Mouse (Mus musculus) WW6 (cell line): ENCODE data around the gene Fcgrt.
"Not testable (repeated sequence)": the region's sequence is repeated elsewhere in the genome, so short reads cannot be mapped to it uniquely, and the experiment has no call there.

Experiments used
- DNase-seq: peaks from one replicate; pipeline ENCODE4 v3.0.0-alpha.2; 2013; ENCODE audit warnings: low read depth, low spot score

The Fcgrt gene

DNA sequence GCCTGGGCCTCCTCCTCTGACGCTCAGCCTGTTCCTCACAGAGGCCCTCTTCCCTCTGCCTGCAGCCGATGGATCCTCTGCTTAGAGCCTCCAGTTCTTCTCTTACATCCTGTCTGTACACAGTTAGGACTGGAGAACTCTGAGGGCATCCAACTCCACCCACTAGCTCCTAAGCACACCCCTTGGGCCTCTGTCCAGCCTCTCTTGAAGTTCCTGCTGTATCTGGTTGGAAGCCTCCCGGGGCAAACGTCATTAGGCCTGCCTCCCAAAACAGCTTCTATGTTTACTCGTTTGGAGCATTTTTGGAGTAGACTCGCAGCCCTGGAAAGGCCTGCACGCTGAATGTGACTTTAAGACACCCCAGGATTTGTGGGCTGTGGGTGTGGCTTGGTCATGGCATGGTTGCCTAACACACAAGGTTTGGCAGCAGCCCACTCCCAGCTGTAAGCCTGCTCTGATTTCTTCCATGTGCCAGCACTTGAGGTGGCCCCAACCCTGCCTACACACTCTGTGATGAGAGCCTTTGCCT is at the start of gene Fcgrt:
Gene Fcgrt (minus strand): TSS at position 200 of the 529 bp plus-strand sequence.
- no peak for DNase-seq

DNA sequence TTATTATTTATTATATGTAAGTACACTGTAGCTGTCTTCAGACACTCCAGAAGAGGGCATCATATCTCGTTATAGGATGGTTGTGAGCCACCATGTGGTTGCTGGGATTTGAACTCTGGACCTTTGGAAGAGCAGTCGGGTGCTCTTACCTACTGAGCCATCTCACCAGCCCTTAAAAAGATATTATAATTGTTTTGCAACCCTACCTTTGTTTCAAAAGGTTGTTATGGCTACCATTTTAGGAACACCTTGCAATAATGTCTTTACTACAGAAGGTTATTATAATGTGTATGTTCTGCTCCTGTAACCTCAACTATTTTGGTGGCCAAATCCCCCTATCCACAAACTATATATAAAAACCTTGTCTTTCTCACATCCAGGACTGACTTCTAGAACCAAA is 49.4 kb upstream of the Fcgrt start:
- DNase-seq = not testable (repeated sequence)

GRCm38 (mm10) chr7:45151303-45151702 is 47.7 kb upstream of the Fcgrt start:
- DNase-seq = no peak

GRCm38 (mm10) chr7:45150321-45150720 is 46.7 kb upstream of the Fcgrt start:
- no peak for DNase-seq

DNA sequence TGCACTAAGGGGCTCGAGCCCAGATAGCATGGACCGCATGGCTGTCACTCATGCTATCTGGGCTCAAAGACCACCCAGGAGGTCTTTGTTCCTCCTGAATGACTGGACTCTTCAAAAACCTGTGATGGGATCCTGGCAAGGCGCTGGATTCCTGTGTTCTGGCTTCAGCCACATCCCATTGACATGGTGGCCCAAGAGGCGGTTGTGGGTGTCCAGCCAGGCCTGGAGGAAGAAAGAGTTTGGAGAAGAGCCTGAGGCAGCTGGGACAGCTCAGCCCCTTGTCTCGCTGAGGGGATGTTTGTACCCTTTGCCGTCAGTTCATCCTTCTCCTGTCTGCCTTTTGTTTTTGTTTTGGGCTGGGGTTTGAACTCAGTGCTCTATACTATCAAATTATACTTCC is 45.9 kb upstream of the Fcgrt start:
- DNase-seq = no peak

DNA sequence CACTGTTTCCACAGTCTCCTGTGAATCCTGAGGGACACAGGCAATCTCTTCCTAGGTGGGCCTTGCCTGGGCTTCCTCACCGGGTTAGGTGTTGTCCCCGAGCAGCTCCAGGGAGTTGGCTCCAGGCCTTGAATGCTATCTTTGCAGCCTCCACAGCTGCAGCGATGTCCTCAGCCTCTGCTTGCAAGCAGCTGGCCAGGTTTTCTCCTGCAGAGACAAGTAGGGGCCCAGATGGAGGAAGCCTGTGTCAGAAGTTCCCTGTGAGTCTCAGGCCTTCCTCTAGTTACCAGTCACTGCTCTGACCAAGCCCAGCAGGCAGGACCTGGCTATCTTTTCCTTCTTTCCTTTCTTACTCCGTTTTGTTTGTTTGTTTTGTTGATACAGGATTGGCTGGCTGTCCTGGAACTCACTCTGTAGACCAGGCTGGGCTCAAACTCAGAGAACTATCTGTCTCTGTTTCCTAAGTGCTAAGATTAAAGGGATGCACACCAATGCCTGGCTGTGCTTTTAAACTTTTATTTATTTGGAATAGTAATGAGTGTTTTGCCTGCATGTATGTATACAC is 45.0 kb upstream of the Fcgrt start:
- DNase-seq = no peak

DNA sequence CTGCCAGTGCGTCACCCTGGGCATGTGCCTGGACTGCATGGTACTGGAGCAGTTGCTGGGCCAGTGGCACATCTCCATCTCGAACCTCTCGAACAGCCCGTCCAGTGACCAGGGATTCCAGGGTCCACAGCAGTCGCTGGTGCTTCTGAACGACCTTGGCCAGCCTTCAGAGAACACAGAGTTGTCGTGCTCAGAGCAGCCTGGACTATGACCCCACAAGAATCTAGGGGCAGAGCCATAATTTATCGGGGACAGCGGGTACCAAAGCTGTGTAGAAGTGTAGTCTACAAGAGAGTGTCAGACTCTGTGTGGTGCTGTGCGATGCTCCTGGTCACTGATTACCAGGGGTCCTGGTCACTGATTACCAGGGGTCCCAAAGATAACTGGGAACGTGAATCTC is 44.2 kb upstream of the Fcgrt start:
- DNase-seq = no peak

- DNase-seq = no peak
Observed at GRCm38 (mm10) chr7:45147267-45147666, 43.6 kb upstream of the Fcgrt start.

DNA sequence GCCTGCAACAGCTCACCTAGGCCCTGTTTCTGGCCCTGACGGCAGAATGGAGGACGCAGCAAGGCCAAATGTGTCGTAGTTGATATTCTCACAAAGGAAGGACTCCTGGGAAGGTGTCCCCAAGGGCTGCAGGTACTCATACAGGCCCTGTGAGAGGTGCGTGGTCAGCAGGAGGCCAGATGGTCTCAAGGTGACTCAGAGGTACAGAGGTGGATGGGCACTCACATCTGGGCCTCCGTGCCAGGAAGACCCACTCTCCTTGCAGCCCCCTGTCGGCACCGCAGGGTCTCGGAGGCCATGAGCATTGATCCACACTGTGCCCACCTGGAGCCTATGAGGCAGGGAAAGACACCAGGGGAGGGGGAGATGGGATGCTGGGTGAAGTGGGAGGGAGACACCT is 41.8 kb upstream of the Fcgrt start:
- DNase-seq = no peak

GRCm38 (mm10) chr7:45144368-45145174 is 40.9 kb upstream of the Fcgrt start:
- no peak for DNase-seq

DNA sequence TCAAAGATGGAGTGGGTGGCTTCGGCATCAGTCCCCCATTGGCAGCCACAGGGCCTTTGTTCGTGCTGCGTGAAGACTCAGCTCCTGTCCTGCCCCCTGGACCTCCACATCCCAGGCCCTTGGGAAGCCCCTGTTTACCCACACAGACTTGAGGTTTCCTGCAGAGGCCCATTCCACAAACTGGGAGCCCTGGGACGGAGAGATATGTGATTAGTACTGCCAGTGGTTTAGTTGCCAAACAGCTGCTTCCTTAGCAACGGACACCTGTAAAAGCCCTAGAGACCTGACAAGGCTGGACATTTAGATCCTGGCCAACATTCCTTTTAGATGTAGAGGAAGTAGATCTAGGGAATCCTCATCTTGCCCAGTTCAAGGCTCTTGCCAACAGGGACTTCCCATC is 38.3 kb upstream of the Fcgrt start:
- no peak for DNase-seq

- DNase-seq = no peak
Observed at GRCm38 (mm10) chr7:45141319-45141718, 37.7 kb upstream of the Fcgrt start.

GRCm38 (mm10) chr7:45139904-45140723 is 36.5 kb upstream of the Fcgrt start:
- DNase-seq = no peak

DNA sequence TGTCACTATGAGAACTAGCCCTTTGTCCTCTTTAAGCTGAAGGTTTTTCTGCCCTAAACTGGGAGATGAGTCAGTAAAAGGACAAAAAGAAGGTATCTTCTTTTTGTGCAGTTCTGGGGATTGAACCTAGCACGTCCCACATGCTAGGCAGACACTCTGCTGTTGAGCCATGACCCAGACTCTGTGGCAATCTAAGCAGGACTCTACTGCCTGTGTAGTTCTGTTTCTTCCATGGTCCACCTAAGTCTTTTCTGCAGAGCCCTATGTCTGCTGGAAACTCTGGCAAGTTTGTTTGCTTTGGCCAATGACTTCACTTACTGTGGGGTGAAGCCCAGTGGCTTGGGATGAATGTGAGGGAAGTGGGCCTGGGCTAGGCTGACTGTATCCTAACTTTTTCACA is 34.8 kb upstream of the Fcgrt start:
- no peak for DNase-seq

DNA sequence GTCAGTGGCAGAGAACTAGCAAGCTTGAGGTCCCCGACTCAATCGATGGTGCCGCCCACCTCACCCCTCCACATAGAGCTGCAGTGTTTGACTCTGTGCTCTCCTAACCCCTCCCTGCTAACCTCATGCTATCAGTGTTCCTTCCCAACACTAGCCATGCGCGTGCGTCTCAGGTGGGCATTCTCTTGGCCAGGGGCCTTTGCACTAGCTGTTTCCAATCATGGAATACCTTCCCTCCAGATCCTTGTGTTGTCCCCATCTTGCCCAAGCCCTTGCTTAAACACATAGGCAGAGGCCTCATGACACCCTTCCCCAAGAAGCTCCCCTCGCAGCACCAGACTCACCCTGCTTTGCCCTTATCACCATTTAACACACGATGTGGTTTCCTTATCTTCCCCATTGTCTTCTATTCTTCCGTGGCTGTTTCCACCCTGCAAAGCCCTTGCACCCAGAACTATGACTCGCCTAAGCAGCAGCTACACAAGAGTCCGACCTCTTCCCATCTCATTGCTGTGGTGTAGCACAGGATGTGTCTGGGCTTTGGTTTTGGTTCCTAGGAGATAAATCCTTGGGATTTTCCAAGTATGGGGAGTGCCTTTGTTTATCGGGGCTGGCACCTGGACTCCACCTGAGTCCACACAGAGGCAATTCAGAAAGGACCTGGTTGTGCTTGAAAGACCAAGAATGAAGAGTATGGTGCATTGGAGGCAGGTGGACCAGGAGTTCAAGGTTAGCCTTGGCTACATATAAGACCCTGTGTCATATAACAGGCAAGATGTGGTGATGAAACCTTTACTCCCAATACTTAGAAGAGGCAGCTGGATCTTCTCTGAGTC is 33.7 kb upstream of the Fcgrt start:
- no peak for DNase-seq

- DNase-seq = no peak
Observed at GRCm38 (mm10) chr7:45135993-45136567, 32.4 kb upstream of the Fcgrt start, which contains the start of the genes Gm45713 and Flt3l. Gm45713 (minus strand) TSS chr7:45136231. Flt3l (minus strand) TSS chr7:45136432.

DNA sequence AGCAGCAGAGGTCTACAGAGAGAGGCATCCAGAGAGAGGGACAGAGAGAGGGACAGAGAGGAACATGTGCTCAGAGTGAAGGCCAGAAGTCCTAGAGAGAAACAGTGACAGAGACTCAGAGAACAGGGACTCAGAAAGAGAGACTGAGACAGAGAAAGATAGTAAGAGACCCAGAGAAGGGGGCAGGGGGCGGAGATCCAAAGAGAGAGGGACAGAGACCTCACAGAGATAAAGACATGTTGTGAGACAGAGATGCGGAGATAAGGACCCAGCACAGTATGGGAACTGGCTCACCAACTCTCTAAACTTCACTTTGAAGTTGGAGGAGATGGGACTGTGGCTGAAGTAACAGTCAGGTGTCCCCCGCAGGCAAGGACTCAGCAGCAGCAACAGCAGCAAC is 31.7 kb upstream of the Fcgrt start:
- no peak for DNase-seq

DNA sequence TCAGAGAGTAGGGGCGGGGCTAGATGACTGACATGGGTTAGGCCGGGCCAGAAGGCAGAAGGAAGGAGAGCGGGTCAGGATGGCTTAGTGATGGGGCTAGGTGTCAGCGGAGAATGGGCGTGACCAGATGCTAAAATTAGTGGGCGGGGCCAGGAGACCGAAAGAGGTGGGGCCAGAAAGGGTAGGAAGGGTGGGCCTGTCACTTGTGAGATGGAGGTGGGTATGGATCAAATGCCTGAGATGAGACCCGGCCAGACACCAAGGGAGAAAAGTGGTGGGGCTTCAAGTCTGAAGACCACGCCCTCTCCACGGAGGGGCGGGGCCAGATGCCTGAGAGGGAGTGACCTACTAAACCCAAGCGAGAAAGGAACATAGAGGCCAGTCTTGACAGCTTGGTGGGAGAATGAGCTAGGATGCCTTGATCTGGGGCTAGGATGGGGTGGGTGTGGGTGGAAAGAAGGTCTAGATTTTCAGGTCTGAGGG is 30.9 kb upstream of the Fcgrt start:
- peak; percentile 88 for DNase-seq

DNA sequence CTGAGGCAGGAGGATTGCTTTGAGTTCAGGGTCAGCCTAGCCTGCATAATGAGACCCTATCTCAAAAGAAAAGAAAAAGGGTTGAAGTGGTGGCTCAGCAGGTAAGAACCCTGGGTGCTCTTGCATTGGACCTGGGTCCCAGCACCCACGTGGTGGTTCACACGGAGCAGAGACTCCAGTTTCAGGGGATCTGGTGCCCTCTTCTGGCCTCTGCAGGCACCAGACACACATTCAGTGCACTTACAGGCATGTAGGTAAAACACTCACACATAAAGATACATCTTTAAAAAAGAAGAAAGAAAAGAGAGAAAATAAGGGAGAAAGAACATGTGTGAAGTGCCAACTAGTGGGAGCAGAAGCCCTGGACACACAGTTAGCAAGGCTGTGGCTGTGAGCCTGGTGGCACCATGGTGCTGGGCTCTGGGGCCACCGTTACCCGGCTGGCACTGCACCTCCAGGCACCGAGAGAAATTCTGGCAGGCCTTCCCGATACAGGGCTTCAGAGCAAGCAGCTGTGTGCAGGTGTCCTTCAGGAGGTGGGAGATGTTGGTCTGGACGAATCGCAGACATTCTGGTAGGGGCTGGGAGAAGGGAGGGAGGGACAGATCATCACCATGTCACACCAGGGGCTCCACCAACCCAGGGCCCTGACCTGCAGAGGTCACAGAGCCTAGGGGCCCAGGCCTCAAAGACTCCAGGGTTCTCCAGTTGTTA is 30.0 kb upstream of the Fcgrt start:
- DNase-seq = no peak

- no peak for DNase-seq
Observed at GRCm38 (mm10) chr7:45131850-45132249, 28.2 kb upstream of the Fcgrt start.
